Mouse (Mus musculus): ENCODE results near the gene Gm10644. TPM values are rescaled to one million over a fixed set of nuclear protein-coding genes. Genes with fewer than 3 reads are reported as not detected.

Gm10644 gene
- polyA plus RNA-seq, 1 experiment from 2014 or later = 0.82 TPM

GRCm38 (mm10) chr8:83934994-83935393 is 20.0 kb downstream of the Gm10644 start:
- H3K4me1 ChIP-seq (ENCODE audit: control insufficient read depth, insufficient read depth, low read length) = no peaks in the 10 kb centered on the region
- H3K9ac ChIP-seq (ENCODE audit: low read depth, low read length) = no peak overlapping the region
- H3K27ac ChIP-seq (replicated peaks; ENCODE audit: low read depth, low read length) = no peak overlapping the region
- DNase-seq (ENCODE audit: low spot score) = no peak
- no peaks in the 10 kb centered on the region for H3K27me3 ChIP-seq (replicated peaks; ENCODE audit: control insufficient read depth, insufficient read depth, low read length)
- WGBS = 97% methylated on average over 2 of the region's 2 CpGs
- no peak overlapping the region for H3K4me3 ChIP-seq (ENCODE audit: low read depth, low read length)
- ATAC-seq (ENCODE audit: low read depth) = no peak
- peaks cover 100% of the 10 kb centered on the region for H3K36me3 ChIP-seq (ENCODE audit: control insufficient read depth, insufficient read depth, low read length)
- H3K9me3 ChIP-seq (ENCODE audit: control insufficient read depth, low read length) = no peaks in the 10 kb centered on the region
- no peak overlapping the region for H3K4me2 ChIP-seq (ENCODE audit: low read depth, low read length)

GRCm38 (mm10) chr8:83934222-83934621 is 20.8 kb downstream of the Gm10644 start:
- DNase-seq (ENCODE audit: low spot score) (no peak), ATAC-seq (ENCODE audit: low read depth) (no peak)
- no peaks in the 10 kb centered on the region for H3K27me3 ChIP-seq (replicated peaks; ENCODE audit: control insufficient read depth, insufficient read depth, low read length)
- no peak overlapping the region for H3K4me3 ChIP-seq (ENCODE audit: low read depth, low read length)
- H3K27ac ChIP-seq (replicated peaks; ENCODE audit: low read depth, low read length) = no peak overlapping the region
- no peak overlapping the region for H3K9ac ChIP-seq (ENCODE audit: low read depth, low read length)
- no peaks in the 10 kb centered on the region for H3K4me1 ChIP-seq (ENCODE audit: control insufficient read depth, insufficient read depth, low read length)
- no peak overlapping the region for H3K4me2 ChIP-seq (ENCODE audit: low read depth, low read length)
- no peaks in the 10 kb centered on the region for H3K9me3 ChIP-seq (ENCODE audit: control insufficient read depth, low read length)
- WGBS = 89% methylated on average over 5 of the region's 5 CpGs
- H3K36me3 ChIP-seq (ENCODE audit: control insufficient read depth, insufficient read depth, low read length) = peaks cover 100% of the 10 kb centered on the region

- Histone ChIP-seq H3K4me2 (ENCODE audit: low read depth, low read length) (no peak overlapping the region), H3K4me1 (ENCODE audit: control insufficient read depth, insufficient read depth, low read length) (no peaks in the 10 kb centered on the region), H3K27ac (replicated peaks; ENCODE audit: low read depth, low read length) (no peak overlapping the region), H3K4me3 (ENCODE audit: low read depth, low read length) (no peak overlapping the region), H3K9ac (ENCODE audit: low read depth, low read length) (no peak overlapping the region), H3K36me3 (ENCODE audit: control insufficient read depth, insufficient read depth, low read length) (peaks cover 92% of the 10 kb centered on the region), H3K9me3 (ENCODE audit: control insufficient read depth, low read length) (no peaks in the 10 kb centered on the region), H3K27me3 (replicated peaks; ENCODE audit: control insufficient read depth, insufficient read depth, low read length) (no peaks in the 10 kb centered on the region)
- no peak for DNase-seq (ENCODE audit: low spot score)
- no peak for ATAC-seq (ENCODE audit: low read depth)
- 76% methylated on average over 7 of the region's 7 CpGs for WGBS
Observed at GRCm38 (mm10) chr8:83926266-83926665, 28.7 kb downstream of the Gm10644 start.

- no peak overlapping the region for H3K4me3 ChIP-seq (ENCODE audit: low read depth, low read length)
- H3K36me3 ChIP-seq (ENCODE audit: control insufficient read depth, insufficient read depth, low read length) = peaks cover 90% of the 10 kb centered on the region
- no peak overlapping the region for H3K27ac ChIP-seq (replicated peaks; ENCODE audit: low read depth, low read length)
- 92% methylated on average over 5 of the region's 5 CpGs for WGBS
- no peaks in the 10 kb centered on the region for H3K4me1 ChIP-seq (ENCODE audit: control insufficient read depth, insufficient read depth, low read length)
- no peaks in the 10 kb centered on the region for H3K27me3 ChIP-seq (replicated peaks; ENCODE audit: control insufficient read depth, insufficient read depth, low read length)
- no peak overlapping the region for H3K4me2 ChIP-seq (ENCODE audit: low read depth, low read length)
- ATAC-seq (ENCODE audit: low read depth) (no peak), DNase-seq (ENCODE audit: low spot score) (no peak)
- no peaks in the 10 kb centered on the region for H3K9me3 ChIP-seq (ENCODE audit: control insufficient read depth, low read length)
- H3K9ac ChIP-seq (ENCODE audit: low read depth, low read length) = no peak overlapping the region
Observed at GRCm38 (mm10) chr8:83924585-83924984, 30.4 kb downstream of the Gm10644 start.

GRCm38 (mm10) chr8:83922727-83923126 is 32.3 kb downstream of the Gm10644 start:
- H3K4me1 ChIP-seq (ENCODE audit: control insufficient read depth, insufficient read depth, low read length) = no peaks in the 10 kb centered on the region
- no peak overlapping the region for H3K4me2 ChIP-seq (ENCODE audit: low read depth, low read length)
- 94% methylated on average over 8 of the region's 8 CpGs for WGBS

GRCm38 (mm10) chr8:83921558-83921957 is 33.4 kb downstream of the Gm10644 start:
- Histone ChIP-seq H3K9me3 (ENCODE audit: control insufficient read depth, low read length) (no peaks in the 10 kb centered on the region), H3K9ac (ENCODE audit: low read depth, low read length) (no peak overlapping the region), H3K4me1 (ENCODE audit: control insufficient read depth, insufficient read depth, low read length) (no peaks in the 10 kb centered on the region), H3K4me2 (ENCODE audit: low read depth, low read length) (no peak overlapping the region), H3K27ac (replicated peaks; ENCODE audit: low read depth, low read length) (no peak overlapping the region), H3K4me3 (ENCODE audit: low read depth, low read length) (no peak overlapping the region), H3K36me3 (ENCODE audit: control insufficient read depth, insufficient read depth, low read length) (peaks cover 74% of the 10 kb centered on the region), H3K27me3 (replicated peaks; ENCODE audit: control insufficient read depth, insufficient read depth, low read length) (no peaks in the 10 kb centered on the region)
- ATAC-seq (ENCODE audit: low read depth) (0 out of 2 replicates have a peak, but pooled peaks have one; percentile 17), DNase-seq (ENCODE audit: low spot score) (peak; percentile 78)
- 76% methylated on average over 3 of the region's 3 CpGs for WGBS

More at GRCm38 (mm10) chr8:83922727-83923126, 32.3 kb downstream of the Gm10644 start:
- Histone ChIP-seq H3K36me3 (ENCODE audit: control insufficient read depth, insufficient read depth, low read length) (peaks cover 83% of the 10 kb centered on the region), H3K27ac (replicated peaks; ENCODE audit: low read depth, low read length) (no peak overlapping the region), H3K9ac (ENCODE audit: low read depth, low read length) (no peak overlapping the region), H3K4me3 (ENCODE audit: low read depth, low read length) (no peak overlapping the region), H3K9me3 (ENCODE audit: control insufficient read depth, low read length) (no peaks in the 10 kb centered on the region), H3K27me3 (replicated peaks; ENCODE audit: control insufficient read depth, insufficient read depth, low read length) (no peaks in the 10 kb centered on the region)
- ATAC-seq (ENCODE audit: low read depth) (no peak), DNase-seq (ENCODE audit: low spot score) (no peak)

- no peak overlapping the region for H3K4me2 ChIP-seq (ENCODE audit: low read depth, low read length)
- DNase-seq (ENCODE audit: low spot score) (no peak), ATAC-seq (ENCODE audit: low read depth) (no peak)
- H3K27me3 ChIP-seq (replicated peaks; ENCODE audit: control insufficient read depth, insufficient read depth, low read length) = no peaks in the 10 kb centered on the region
- H3K9me3 ChIP-seq (ENCODE audit: control insufficient read depth, low read length) = no peaks in the 10 kb centered on the region
- H3K9ac ChIP-seq (ENCODE audit: low read depth, low read length) = no peak overlapping the region
- WGBS = 76% methylated on average over 6 of the region's 6 CpGs
- H3K4me3 ChIP-seq (ENCODE audit: low read depth, low read length) = no peak overlapping the region
- H3K27ac ChIP-seq (replicated peaks; ENCODE audit: low read depth, low read length) = no peak overlapping the region
- peaks cover 37% of the 10 kb centered on the region for H3K36me3 ChIP-seq (ENCODE audit: control insufficient read depth, insufficient read depth, low read length)
- peaks cover 10% of the 10 kb centered on the region; the same call in 1 of the 2 replicates for H3K4me1 ChIP-seq (ENCODE audit: control insufficient read depth, insufficient read depth, low read length)
Observed at GRCm38 (mm10) chr8:83917566-83917965, 37.4 kb downstream of the Gm10644 start.

GRCm38 (mm10) chr8:83916015-83916414 is 39.0 kb downstream of the Gm10644 start:
- no peak overlapping the region for H3K27ac ChIP-seq (replicated peaks; ENCODE audit: low read depth, low read length)
- ATAC-seq (ENCODE audit: low read depth) (no peak), DNase-seq (ENCODE audit: low spot score) (no peak)
- H3K4me1 ChIP-seq (ENCODE audit: control insufficient read depth, insufficient read depth, low read length) = peaks cover 10% of the 10 kb centered on the region; the same call in 1 of the 2 replicates
- no peak overlapping the region for H3K4me3 ChIP-seq (ENCODE audit: low read depth, low read length)
- 66% methylated on average over 5 of the region's 5 CpGs for WGBS
- no peak overlapping the region; the same call in 1 of the 2 replicates for H3K9ac ChIP-seq (ENCODE audit: low read depth, low read length)
- H3K36me3 ChIP-seq (ENCODE audit: control insufficient read depth, insufficient read depth, low read length) = peaks cover 23% of the 10 kb centered on the region
- no peaks in the 10 kb centered on the region for H3K9me3 ChIP-seq (ENCODE audit: control insufficient read depth, low read length)
- no peaks in the 10 kb centered on the region for H3K27me3 ChIP-seq (replicated peaks; ENCODE audit: control insufficient read depth, insufficient read depth, low read length)
- no peak overlapping the region for H3K4me2 ChIP-seq (ENCODE audit: low read depth, low read length)

GRCm38 (mm10) chr8:83914860-83915259 is 40.1 kb downstream of the Gm10644 start:
- peaks cover 13% of the 10 kb centered on the region for H3K36me3 ChIP-seq (ENCODE audit: control insufficient read depth, insufficient read depth, low read length)
- H3K9me3 ChIP-seq (ENCODE audit: control insufficient read depth, low read length) = no peaks in the 10 kb centered on the region
- 54% methylated on average over 3 of the region's 5 CpGs for WGBS
- H3K9ac ChIP-seq (ENCODE audit: low read depth, low read length) = no peak overlapping the region
- H3K4me3 ChIP-seq (ENCODE audit: low read depth, low read length) = no peak overlapping the region
- no peak overlapping the region for H3K27ac ChIP-seq (replicated peaks; ENCODE audit: low read depth, low read length)
- H3K4me1 ChIP-seq (ENCODE audit: control insufficient read depth, insufficient read depth, low read length) = peaks cover 10% of the 10 kb centered on the region; the same call in 1 of the 2 replicates
- no peaks in the 10 kb centered on the region for H3K27me3 ChIP-seq (replicated peaks; ENCODE audit: control insufficient read depth, insufficient read depth, low read length)
- H3K4me2 ChIP-seq (ENCODE audit: low read depth, low read length) = no peak overlapping the region
- DNase-seq (ENCODE audit: low spot score) = no peak
- ATAC-seq (ENCODE audit: low read depth) = no peak

Data from embryonic facial prominence, embryonic 14.5 days (tissue).